Mouse (Mus musculus) testis, postnatal 14 days (tissue): ENCODE data around the gene Acvrl1.

Source experiments
- DNase-seq: peaks from one replicate; pipeline ENCODE4 v3.0.0; 2021; ENCODE audit warnings: low spot score

Acvrl1 gene

GRCm38 (mm10) chr15:101128181-101129089 lies at the start of gene Acvrl1:
TSS of gene Acvrl1 (plus strand) at chr15:101128522.
- no peak for DNase-seq

- peak; percentile 83 for DNase-seq
Measured at GRCm38 (mm10) chr15:101078731-101079156, 49.6 kb upstream of the Acvrl1 start.

- DNase-seq: no peak
Measured at GRCm38 (mm10) chr15:101080031-101080520, 48.2 kb upstream of the Acvrl1 start.

- DNase-seq: no peak
Measured at GRCm38 (mm10) chr15:101081035-101081548, 47.2 kb upstream of the Acvrl1 start.

GRCm38 (mm10) chr15:101082236-101082635 lies 46.1 kb upstream of the Acvrl1 start:
- no peak for DNase-seq

- no peak for DNase-seq
Measured at GRCm38 (mm10) chr15:101084499-101084898, 43.8 kb upstream of the Acvrl1 start.

GRCm38 (mm10) chr15:101086451-101086850 lies 41.9 kb upstream of the Acvrl1 start:
- no peak for DNase-seq

GRCm38 (mm10) chr15:101086956-101087355 lies 41.4 kb upstream of the Acvrl1 start:
- no peak for DNase-seq

- DNase-seq: no peak
Measured at GRCm38 (mm10) chr15:101088291-101088690, 40.0 kb upstream of the Acvrl1 start.

- DNase-seq: no peak
Measured at GRCm38 (mm10) chr15:101091551-101091950, 36.8 kb upstream of the Acvrl1 start.

- DNase-seq: no peak
Measured at GRCm38 (mm10) chr15:101092121-101092828, 36.0 kb upstream of the Acvrl1 start.

- peak; percentile 55 for DNase-seq
Measured at GRCm38 (mm10) chr15:101092829-101093648, 35.3 kb upstream of the Acvrl1 start.

- no peak for DNase-seq
Measured at GRCm38 (mm10) chr15:101093988-101094387, 34.3 kb upstream of the Acvrl1 start.

GRCm38 (mm10) chr15:101094979-101095378 lies 33.3 kb upstream of the Acvrl1 start:
- DNase-seq: no peak

- no peak for DNase-seq
Measured at GRCm38 (mm10) chr15:101095392-101095791, 32.9 kb upstream of the Acvrl1 start.

GRCm38 (mm10) chr15:101097985-101098651 lies 30.2 kb upstream of the Acvrl1 start:
- DNase-seq: peak; percentile 36

GRCm38 (mm10) chr15:101100996-101101395 lies 27.3 kb upstream of the Acvrl1 start:
- DNase-seq: peak; percentile 73

GRCm38 (mm10) chr15:101103605-101104304 lies 24.6 kb upstream of the Acvrl1 start:
- DNase-seq: no peak

- DNase-seq: peak; percentile 74
Measured at GRCm38 (mm10) chr15:101105496-101105994, 22.8 kb upstream of the Acvrl1 start.

- no peak for DNase-seq
Measured at GRCm38 (mm10) chr15:101106011-101106410, 22.3 kb upstream of the Acvrl1 start.
